Mouse (Mus musculus) MEL (cell line): Measurements from ENCODE around the gene Vamp2. TPM values are rescaled to one million over a fixed set of nuclear protein-coding genes. Genes with fewer than 3 reads are reported as not detected.

Source experiments
- DNase-seq: peaks from one replicate; pipeline ENCODE4 v3.0.0; 2011; ENCODE audit warnings: low read depth, low spot score
- H3K27ac ChIP-seq: 2 replicates; pipeline ENCODE4 v1.5.1; 2012; ENCODE audit warnings: low read depth, mild to moderate bottlenecking, control low read depth, low read length, moderate library complexity; ENCODE audit not compliant: control insufficient read depth
- H3K27me3 ChIP-seq, 2 experiments: fragments of 150-350 bp in 1 of 2; sonication (generic) in 1 of 2; 2 replicates each; pipeline ENCODE4 v1.6.1; 2012; ENCODE audit warnings: low read length in 2 of 2, mild to moderate bottlenecking in 2 of 2, improper control_type of control experiment in 1 of 2, moderate library complexity in 1 of 2; ENCODE audit not compliant: insufficient read depth in 2 of 2, control insufficient read depth in 1 of 2
- H3K36me3 ChIP-seq, 2 experiments: 2 replicates each; pipeline ENCODE4 v1.6.1; 2012 to 2014; ENCODE audit warnings: low read length in 2 of 2, improper control_type of control experiment in 1 of 2, inconsistent platforms in 1 of 2, mild to moderate bottlenecking in 1 of 2; ENCODE audit not compliant: insufficient read depth in 2 of 2, control insufficient read depth in 1 of 2
- H3K4me1 ChIP-seq, 2 experiments: fragments of 150-350 bp in 1 of 2; sonication (generic) in 1 of 2; 2 replicates each; pipeline ENCODE4 v1.6.1; 2012; ENCODE audit warnings: low read length in 2 of 2, improper control_type of control experiment in 1 of 2, mild to moderate bottlenecking in 1 of 2; ENCODE audit not compliant: insufficient read depth in 2 of 2, control insufficient read depth in 1 of 2
- H3K4me3 ChIP-seq, 2 experiments: fragments of 150-350 bp in 1 of 2; sonication (generic) in 1 of 2; 2 replicates each; pipeline ENCODE4 v1.5.1; 2012; ENCODE audit warnings: low read depth in 2 of 2, low read length in 2 of 2, mild to moderate bottlenecking in 2 of 2, moderate library complexity in 2 of 2, control low read depth in 1 of 2, improper control_type of control experiment in 1 of 2; ENCODE audit not compliant: control insufficient read depth in 1 of 2, insufficient read depth in 1 of 2
- H3K79me2 ChIP-seq: 2 replicates; pipeline ENCODE4 v1.6.1; 2012; ENCODE audit warnings: mild to moderate bottlenecking, low read length, moderate library complexity; ENCODE audit not compliant: control insufficient read depth, poor library complexity, insufficient read depth
- H3K9ac ChIP-seq: 2 replicates; pipeline ENCODE4 v1.6.1; 2012; ENCODE audit warnings: low read depth, mild to moderate bottlenecking, control low read depth, low read length, moderate library complexity; ENCODE audit not compliant: control insufficient read depth, poor library complexity, severe bottlenecking
- H3K9me3 ChIP-seq: fragments of 150-350 bp; sonication (generic); replicated peaks from 2 replicates; pipeline ENCODE4 v1.6.1; 2012; ENCODE audit warnings: mild to moderate bottlenecking, low read length, improper control_type of control experiment, moderate library complexity; ENCODE audit not compliant: insufficient read depth
- BHLHE40 ChIP-seq: IDR thresholded peaks from 2 replicates; pipeline ENCODE4 v1.6.1; 2012; ENCODE audit warnings: low read depth, mild to moderate bottlenecking, inconsistent platforms, low read length, improper control_type of control experiment, borderline replicate concordance
- CHD1 ChIP-seq: IDR thresholded peaks from 2 replicates; pipeline ENCODE4 v1.6.1; 2012; ENCODE audit warnings: low read depth, mild to moderate bottlenecking, inconsistent platforms, low read length, improper control_type of control experiment
- CHD2 ChIP-seq: IDR thresholded peaks from 2 replicates; pipeline ENCODE4 v1.6.1; 2011; ENCODE audit warnings: low read length, improper control_type of control experiment
- CTCF ChIP-seq, 3 experiments: IDR thresholded peaks in 2 of 3; conservative IDR thresholded peaks in 1 of 3; 2 replicates each; pipeline ENCODE4 v1.5.1; 2011 to 2012; ENCODE audit warnings: low read length in 3 of 3, low read depth in 2 of 3, mild to moderate bottlenecking in 2 of 3, improper control_type of control experiment in 1 of 3, inconsistent platforms in 1 of 3, mixed read lengths in 1 of 3, moderate library complexity in 1 of 3; ENCODE audit not compliant: control insufficient read depth in 1 of 3, insufficient read depth in 1 of 3, poor library complexity in 1 of 3, severe bottlenecking in 1 of 3
- E2F4 ChIP-seq: IDR thresholded peaks from 2 replicates; pipeline ENCODE4 v1.6.1; 2011; ENCODE audit warnings: low read depth, low read length, improper control_type of control experiment, borderline replicate concordance
- GABPA ChIP-seq: IDR thresholded peaks from 2 replicates; pipeline ENCODE4 v1.6.1; 2012; ENCODE audit warnings: low read depth, mild to moderate bottlenecking, inconsistent platforms, low read length, improper control_type of control experiment, moderate library complexity
- GATA1 ChIP-seq: IDR thresholded peaks from 2 replicates; pipeline ENCODE4 v1.6.1; 2011; ENCODE audit warnings: low read depth, low read length, improper control_type of control experiment
- JUND ChIP-seq: IDR thresholded peaks from 2 replicates; pipeline ENCODE4 v1.6.1; 2011; ENCODE audit warnings: low read depth, mild to moderate bottlenecking, improper control_type of control experiment, low read length
- KAT2A ChIP-seq: conservative IDR thresholded peaks from 2 replicates; pipeline ENCODE4 v1.6.1; 2012; ENCODE audit warnings: low read depth, low read length, improper control_type of control experiment, inconsistent platforms
- MAFK ChIP-seq: IDR thresholded peaks from 2 replicates; pipeline ENCODE4 v1.6.1; 2011; ENCODE audit warnings: low read depth, mild to moderate bottlenecking, low read length, improper control_type of control experiment, borderline replicate concordance
- MAX ChIP-seq: IDR thresholded peaks from 2 replicates; pipeline ENCODE4 v1.6.1; 2011; ENCODE audit warnings: low read length, improper control_type of control experiment
- MAZ ChIP-seq: IDR thresholded peaks from 2 replicates; pipeline ENCODE4 v1.6.1; 2012; ENCODE audit warnings: low read depth, mild to moderate bottlenecking, inconsistent platforms, low read length, improper control_type of control experiment
- MYB ChIP-seq: IDR thresholded peaks from 2 replicates; pipeline ENCODE4 v1.6.1; 2011; ENCODE audit warnings: mild to moderate bottlenecking, low read depth, low read length, improper control_type of control experiment
- MYC ChIP-seq: IDR thresholded peaks from 2 replicates; pipeline ENCODE4 v1.6.1; 2011; ENCODE audit warnings: low read depth, mild to moderate bottlenecking, low read length, improper control_type of control experiment, moderate library complexity
- NRF1 ChIP-seq: IDR thresholded peaks from 2 replicates; pipeline ENCODE4 v1.6.1; 2014; ENCODE audit warnings: low read depth, mild to moderate bottlenecking, inconsistent platforms, low read length, improper control_type of control experiment, moderate library complexity; ENCODE audit not compliant: poor library complexity, insufficient read depth, severe bottlenecking
- POLR2A ChIP-seq, 2 experiments: IDR thresholded peaks; 2 replicates each; pipeline ENCODE4 v1.6.1; 2011 to 2012; ENCODE audit warnings: low read length in 2 of 2, mild to moderate bottlenecking in 2 of 2, control low read depth in 1 of 2, improper control_type of control experiment in 1 of 2, low read depth in 1 of 2, moderate library complexity in 1 of 2; ENCODE audit not compliant: control insufficient read depth in 1 of 2, insufficient read depth in 1 of 2, poor library complexity in 1 of 2
- POLR2AphosphoS2 ChIP-seq: IDR thresholded peaks from 2 replicates; pipeline ENCODE4 v1.6.1; 2011; ENCODE audit warnings: low read length, improper control_type of control experiment
- RCOR1 ChIP-seq: IDR thresholded peaks from 2 replicates; pipeline ENCODE4 v1.6.1; 2012; ENCODE audit warnings: low read depth, mild to moderate bottlenecking, inconsistent platforms, low read length, improper control_type of control experiment
- SIN3A ChIP-seq: IDR thresholded peaks from 2 replicates; pipeline ENCODE4 v1.6.1; 2012; ENCODE audit warnings: low read length, improper control_type of control experiment, inconsistent platforms
- TAL1 ChIP-seq: IDR thresholded peaks from 2 replicates; pipeline ENCODE4 v1.6.1; 2012; ENCODE audit warnings: mild to moderate bottlenecking, inconsistent platforms, low read length, moderate library complexity, mixed read lengths
- TBP ChIP-seq: IDR thresholded peaks from 2 replicates; pipeline ENCODE4 v1.8.0; 2011; ENCODE audit warnings: low read depth, low read length, improper control_type of control experiment
- TCF12 ChIP-seq: IDR thresholded peaks from 2 replicates; pipeline ENCODE4 v1.6.1; 2014; ENCODE audit warnings: low read depth, mild to moderate bottlenecking, inconsistent platforms, low read length, improper control_type of control experiment, moderate library complexity
- ZC3H11A ChIP-seq: IDR thresholded peaks from 2 replicates; pipeline ENCODE4 v1.6.1; 2012; ENCODE audit warnings: low read depth, mild to moderate bottlenecking, inconsistent platforms, low read length, improper control_type of control experiment
- ZKSCAN1 ChIP-seq: IDR thresholded peaks from 2 replicates; pipeline ENCODE4 v1.6.1; 2012; ENCODE audit warnings: low read depth, mild to moderate bottlenecking, inconsistent platforms, low read length, improper control_type of control experiment, moderate library complexity
- ZMIZ1 ChIP-seq: IDR thresholded peaks from 2 replicates; pipeline ENCODE4 v1.6.1; 2012; ENCODE audit warnings: low read depth, mild to moderate bottlenecking, inconsistent platforms, low read length, improper control_type of control experiment, moderate library complexity
- ZNF384 ChIP-seq: IDR thresholded peaks from 2 replicates; pipeline ENCODE4 v1.6.1; 2012; ENCODE audit warnings: low read depth, mild to moderate bottlenecking, inconsistent platforms, low read length, improper control_type of control experiment
- polyA plus RNA-seq, 2 experiments: library from polyadenylated mRNA; stranded (reverse) in 1 of 2; unstranded in 1 of 2; fragments of >175 nt in 1 of 2; fragments of >200 nt in 1 of 2; gene quantifications; 2 replicates each; pipeline versions ENCODE4 v1.2.1 to v1.2.4; 2012; ENCODE audit warnings: low replicate concordance in 2 of 2, low read depth in 1 of 2; ENCODE audit not compliant: insufficient read length in 2 of 2, insufficient read depth in 1 of 2, missing spikeins in 1 of 2
- total RNA-seq: library from RNA; depleted of rRNA; stranded (reverse); fragments of 300-350 nt; gene quantifications from 2 replicates; pipeline ENCODE4 v1.2.3, GENCODE M21; 2012

The Vamp2 gene
- total and polyA plus RNA-seq, 3 experiments = 3.3 to 28.9 TPM; not detected in 1

- no peaks in the 10 kb centered on the region for H3K27me3 ChIP-seq
- H3K36me3 ChIP-seq = peaks cover 0 to 2% of the 10 kb centered on the region in 2 experiments; a peak in 1 of 4 replicates
- peak overlapping the region; percentile 77 for H3K9ac ChIP-seq
- peaks cover 5% of the 10 kb centered on the region; the same call in 1 of the 2 replicates for H3K79me2 ChIP-seq
- H3K4me1 ChIP-seq = peaks cover 0 to 2% of the 10 kb centered on the region in 2 experiments; a peak in 1 of 4 replicates
- no peaks in the 10 kb centered on the region for H3K9me3 ChIP-seq
- peak overlapping the region; percentile 56 for H3K27ac ChIP-seq
- TF ChIP-seq POLR2A (IDR thresholded peaks at IDR 0.05; ENCODE audit: control insufficient read depth in 1 of 2, insufficient read depth in 1 of 2, low read depth in 1 of 2, low read length in 2 of 2, poor library complexity in 1 of 2) = no peak
- no peak for TF ChIP-seq ZC3H11A
- no peak for TF ChIP-seq GABPA
- TF ChIP-seq NRF1 = no peak
- no peak for TF ChIP-seq MAFK
- TF ChIP-seq RCOR1 = no peak
- no peak for TF ChIP-seq CHD2
- TF ChIP-seq CHD1 = no peak
- TF ChIP-seq CTCF (IDR thresholded peaks at IDR 0.05 in 2 of 3, conservative IDR thresholded peaks at IDR 0.05 in 1 of 3; ENCODE audit: control insufficient read depth in 1 of 3, insufficient read depth in 1 of 3, low read depth in 2 of 3, low read length in 3 of 3, poor library complexity in 1 of 3, severe bottlenecking in 1 of 3) = no peak
- TF ChIP-seq TBP = no peak
- TF ChIP-seq POLR2AphosphoS2 = no peak
- no peak for TF ChIP-seq GATA1
- no peak for TF ChIP-seq E2F4
- DNase-seq = no peak
- H3K4me3 ChIP-seq = peak overlapping the region; percentile 49 to 75
Observed at GRCm38 (mm10) chr11:69071262-69071661, 17.0 kb upstream of the Vamp2 start.

- peaks cover 0 to under 1% of the 10 kb centered on the region in 2 experiments; a peak in 1 of 4 replicates for H3K36me3 ChIP-seq
- no peak overlapping the region for H3K9ac ChIP-seq
- H3K79me2 ChIP-seq = peaks cover 5% of the 10 kb centered on the region; the same call in 1 of the 2 replicates
- H3K9me3 ChIP-seq = no peaks in the 10 kb centered on the region
- no peak overlapping the region for H3K27ac ChIP-seq
- TF ChIP-seq ZNF384 = no peak
- no peak overlapping the region for H3K4me3 ChIP-seq
- H3K4me1 ChIP-seq = peaks cover 0 to 2% of the 10 kb centered on the region in 2 experiments; a peak in 1 of 4 replicates
- H3K27me3 ChIP-seq = no peaks in the 10 kb centered on the region
- no peak for DNase-seq
Observed at GRCm38 (mm10) chr11:69072234-69072633, 16.1 kb upstream of the Vamp2 start.

GRCm38 (mm10) chr11:69072666-69073064 is 15.6 kb upstream of the Vamp2 start:
- H3K27me3 ChIP-seq = no peaks in the 10 kb centered on the region
- peaks cover 0 to 2% of the 10 kb centered on the region in 2 experiments; a peak in 1 of 4 replicates for H3K4me1 ChIP-seq
- no peak for DNase-seq
- H3K27ac ChIP-seq = peak overlapping the region; percentile 31; the same call in 1 of the 2 replicates
- peak overlapping the region; percentile 22; the same call in 1 of the 2 replicates for H3K9ac ChIP-seq
- TF ChIP-seq E2F4 (no peak), MYB (no peak), TAL1 (no peak), KAT2A (no peak), MYC (no peak), JUND (no peak), ZMIZ1 (no peak), TCF12 (no peak), MAX (no peak), TBP (no peak), ZNF384 (no peak), BHLHE40 (no peak), ZKSCAN1 (no peak), SIN3A (no peak), MAZ (no peak), POLR2A (IDR thresholded peaks at IDR 0.05; ENCODE audit: control insufficient read depth in 1 of 2, insufficient read depth in 1 of 2, low read depth in 1 of 2, low read length in 2 of 2, poor library complexity in 1 of 2) (no peak), RCOR1 (no peak)
- H3K36me3 ChIP-seq = no peaks in the 10 kb centered on the region
- H3K9me3 ChIP-seq = no peaks in the 10 kb centered on the region
- H3K4me3 ChIP-seq = no peak overlapping the region
- peaks cover 5% of the 10 kb centered on the region; the same call in 1 of the 2 replicates for H3K79me2 ChIP-seq
